8 mouse cellular contexts compared by ENCODE assay signal in genomic region chr8:69791415-69792068, GRCm38 (mm10). TPM values are rescaled to one million over a fixed set of nuclear protein-coding genes. Genes with fewer than 3 reads are reported as not detected.
DNase-seq lines count a peak whose midpoint lies in the region; ATAC-seq and TF ChIP-seq lines count a peak whose summit lies in the region.

No protein-coding gene starts in this region.

- no peaks in the 10 kb centered on the region for H3K9me3 ChIP-seq in heart, embryonic 11.5 days (replicated peaks; ENCODE audit: control insufficient read depth, low read length)
- H3K9me3 ChIP-seq in ES-E14 (ENCODE audit: control insufficient read depth, insufficient read depth, low read depth, low read length), result no peaks in the 10 kb centered on the region
- H3K9me3 ChIP-seq in hindbrain, embryonic 12.5 days (replicated peaks), result no peaks in the 10 kb centered on the region
- H3K9me3 ChIP-seq in liver, embryonic 11.5 days (ENCODE audit: control insufficient read depth, low read length), result no peaks in the 10 kb centered on the region

- H3K36me3 ChIP-seq in heart, embryonic 11.5 days (ENCODE audit: control insufficient read depth, insufficient read depth, low read length), result peaks cover 14% of the 10 kb centered on the region
- peaks cover 32% of the 10 kb centered on the region for H3K36me3 ChIP-seq in ES-E14 (ENCODE audit: control insufficient read depth, insufficient read depth, low read length, poor library complexity, severe bottlenecking)
- peaks cover 31% of the 10 kb centered on the region for H3K36me3 ChIP-seq in hindbrain, embryonic 12.5 days
- H3K36me3 ChIP-seq in liver, embryonic 11.5 days (ENCODE audit: control insufficient read depth, insufficient read depth, low read length), result peaks cover 25% of the 10 kb centered on the region

- DNase-seq in heart, adult 8-10 months (ENCODE audit: low spot score), result no peak
- DNase-seq in ES-E14 (ENCODE audit: low read depth, low spot score), result no peak
- DNase-seq in embryo, embryonic 10.5 days (ENCODE audit: low spot score), result peak; percentile 56
- peak; percentile 69 for DNase-seq in liver, embryonic 11.5 days (ENCODE audit: low spot score)
- DNase-seq in naive thymus-derived CD4-positive, alpha-beta T cell, adult 2 months (ENCODE audit: low read depth), result peak; percentile 56
- DNase-seq in layer of hippocampus, adult 11-12 months (ENCODE audit: low spot score), result no peak

- in situ Hi-C loops in ES-E14 (cut with MboI; ENCODE audit: low sequenced_read_pairs in 2 of 2, unreplicated experiment in 2 of 2), result no loop called here

- ATAC-seq in heart, embryonic 11.5 days (replicated peaks; ENCODE audit: insufficient number of reproducible peaks, low FRiP score, low TSS enrichment), result peak; percentile 58
- peak; percentile 75 for ATAC-seq in hindbrain, embryonic 12.5 days (ENCODE audit: low FRiP score)
- peak; percentile 62 for ATAC-seq in liver, embryonic 11.5 days (replicated peaks; ENCODE audit: low FRiP score)

- peak overlapping the region; percentile 78 for H3K4me2 ChIP-seq in heart, embryonic 11.5 days
- H3K4me2 ChIP-seq in hindbrain, embryonic 12.5 days (replicated peaks), result peak overlapping the region; percentile 86
- peak overlapping the region; percentile 85 for H3K4me2 ChIP-seq in liver, embryonic 11.5 days

- peak overlapping the region; percentile 91 for H3K27ac ChIP-seq in heart, embryonic 11.5 days (ENCODE audit: low read depth, low read length)
- H3K27ac ChIP-seq in ES-E14 (ENCODE audit: insufficient read depth, low read depth, low read length, poor library complexity, severe bottlenecking), result peak overlapping the region; percentile 82
- H3K27ac ChIP-seq in hindbrain, embryonic 12.5 days, result peak overlapping the region; percentile 81
- H3K27ac ChIP-seq in liver, embryonic 11.5 days (ENCODE audit: low read depth, low read length), result peak overlapping the region; percentile 91

- peak overlapping the region; percentile 84 for H3K9ac ChIP-seq in heart, embryonic 11.5 days (ENCODE audit: low read depth, low read length)
- H3K9ac ChIP-seq in ES-E14 (ENCODE audit: insufficient read depth, low read depth, low read length, poor library complexity, severe bottlenecking), result peak overlapping the region; percentile 97
- peak overlapping the region; percentile 98 for H3K9ac ChIP-seq in hindbrain, embryonic 12.5 days
- H3K9ac ChIP-seq in liver, embryonic 11.5 days (ENCODE audit: low read depth, low read length), result peak overlapping the region; percentile 85

- H3K27me3 ChIP-seq in heart, embryonic 11.5 days (ENCODE audit: control insufficient read depth, insufficient read depth, low read length), result no peaks in the 10 kb centered on the region
- no peaks in the 10 kb centered on the region for H3K27me3 ChIP-seq in hindbrain, embryonic 12.5 days
- H3K27me3 ChIP-seq in liver, embryonic 11.5 days (replicated peaks; ENCODE audit: control insufficient read depth, insufficient read depth, low read length), result no peaks in the 10 kb centered on the region

- under 1% methylated on average over 48 of the region's 48 CpGs for WGBS in heart, embryonic 11.5 days (ENCODE audit: insufficient replicate concordance)
- WGBS in hindbrain, embryonic 12.5 days, result 1% methylated on average over 48 of the region's 48 CpGs
- 1% methylated on average over 48 of the region's 48 CpGs for WGBS in liver, embryonic 11.5 days

- H3K4me1 ChIP-seq in heart, embryonic 11.5 days (ENCODE audit: control insufficient read depth, insufficient read depth, low read length), result peaks cover 11% of the 10 kb centered on the region
- H3K4me1 ChIP-seq in ES-E14 (ENCODE audit: control insufficient read depth in 2 of 2, insufficient read depth in 2 of 2, low read length in 2 of 2, poor library complexity in 1 of 2), result peaks cover 4% of the 10 kb centered on the region in 2 experiments; a peak in 1 of 4 replicates
- peaks cover 22% of the 10 kb centered on the region for H3K4me1 ChIP-seq in hindbrain, embryonic 12.5 days
- peaks cover 22% of the 10 kb centered on the region for H3K4me1 ChIP-seq in liver, embryonic 11.5 days (replicated peaks; ENCODE audit: control insufficient read depth, insufficient read depth, low read length)

- peak overlapping the region; percentile 93 for H3K4me3 ChIP-seq in heart, embryonic 11.5 days (ENCODE audit: low read depth, low read length)
- peak overlapping the region; percentile 93 to 94 for H3K4me3 ChIP-seq in ES-E14 (ENCODE audit: insufficient read depth in 1 of 2, low read depth in 1 of 2, low read length in 2 of 2, poor library complexity in 1 of 2, severe bottlenecking in 1 of 2)
- peak overlapping the region; percentile 98 for H3K4me3 ChIP-seq in hindbrain, embryonic 12.5 days
- H3K4me3 ChIP-seq in liver, embryonic 11.5 days (ENCODE audit: low read depth, low read length), result peak overlapping the region; percentile 74

TF ChIP-seq in ES-E14, 5 proteins besides CTCF, POLR2A, EP300 and RAD21:
- TF ChIP-seq CHD2 (IDR thresholded peaks at IDR 0.05; ENCODE audit: low read depth, low read length) (no peak), HCFC1 (IDR thresholded peaks at IDR 0.05; ENCODE audit: borderline replicate concordance, insufficient read depth, low read length) (peak; percentile 8; the same call in 1 of the 2 replicates), ZC3H11A (IDR thresholded peaks at IDR 0.05; ENCODE audit: borderline replicate concordance, low read depth, low read length) (no peak), ZNF384 (IDR thresholded peaks at IDR 0.05; ENCODE audit: low read depth, low read length) (peak; percentile 53; the same call in 1 of the 2 replicates), MAFK (IDR thresholded peaks at IDR 0.05; ENCODE audit: insufficient read depth, low read depth, low read length) (no peak)

RNA-seq across cellular contexts. Expression of gene Zfp866, which starts 0.6 kb away (rescaled TPM):
- 19.1 and 20.0 TPM in 2 replicates for polyA plus RNA-seq in heart, embryonic 11.5 days (2014; fragmentation: Nextera tagmentation; extraction: Ambion mirVana)
- total RNA-seq in heart, adult 8-10 months (2022), result 10 to 100 TPM; 13.7 to 15.6 (median 15.0) TPM
- 19.1 and 21.6 TPM in 2 replicates for total RNA-seq in ES-E14 (2012; rRNA removed)
- polyA plus RNA-seq in hindbrain, embryonic 12.5 days (2016; fragmentation: Nextera tagmentation; extraction: Ambion mirVana), result 42.7 and 42.8 TPM in 2 replicates
- 21.3 and 21.7 TPM in 2 replicates for polyA plus RNA-seq in liver, embryonic 11.5 days (2014; fragmentation: Nextera tagmentation; extraction: Ambion mirVana)

RNA-seq across cellular contexts. Expression of gene Atp13a1, which starts 0.6 kb away (rescaled TPM):
- polyA plus RNA-seq in heart, embryonic 11.5 days (2014; fragmentation: Nextera tagmentation; extraction: Ambion mirVana), result 25.6 and 30.9 TPM in 2 replicates
- total RNA-seq in heart, adult 8-10 months (2022), result 10 to 100 TPM; 12.5 to 13.6 (median 13.4) TPM
- 123 and 193 TPM in 2 replicates for total RNA-seq in ES-E14 (2012; rRNA removed)
- polyA plus RNA-seq in hindbrain, embryonic 12.5 days (2016; fragmentation: Nextera tagmentation; extraction: Ambion mirVana), result 55.7 and 55.9 TPM in 2 replicates
- polyA plus RNA-seq in liver, embryonic 11.5 days (2014; fragmentation: Nextera tagmentation; extraction: Ambion mirVana), result 53.4 and 54.2 TPM in 2 replicates

RNA-seq across cellular contexts. Expression of gene Gm20422, which starts 16.9 kb away (rescaled TPM):
- polyA plus RNA-seq in heart, embryonic 11.5 days (2014; fragmentation: Nextera tagmentation; extraction: Ambion mirVana), result 1.8 TPM in 1 of 2 replicates, not detected in the other
- 1 to 10 TPM in 2 of 4 experiments, under 1 TPM in 1, not detected in 1; 0.57 to 1.9 (median 1.1) TPM for total RNA-seq in heart, adult 8-10 months (2022)
- total RNA-seq in ES-E14 (2012; rRNA removed), result not detected in 2 replicates
- 1.2 TPM in 1 of 2 replicates, not detected in the other for polyA plus RNA-seq in hindbrain, embryonic 12.5 days (2016; fragmentation: Nextera tagmentation; extraction: Ambion mirVana)
- polyA plus RNA-seq in liver, embryonic 11.5 days (2014; fragmentation: Nextera tagmentation; extraction: Ambion mirVana), result 0.57 and 0.70 TPM in 2 replicates

RNA-seq across cellular contexts. Expression of gene Gmip, which starts 16.9 kb away (rescaled TPM):
- polyA plus RNA-seq in heart, embryonic 11.5 days (2014; fragmentation: Nextera tagmentation; extraction: Ambion mirVana), result 5.2 and 7.8 TPM in 2 replicates
- total RNA-seq in heart, adult 8-10 months (2022), result 1 to 10 TPM; 4.1 to 6.9 (median 4.8) TPM
- 5.9 and 6.4 TPM in 2 replicates for total RNA-seq in ES-E14 (2012; rRNA removed)
- polyA plus RNA-seq in hindbrain, embryonic 12.5 days (2016; fragmentation: Nextera tagmentation; extraction: Ambion mirVana), result 17.9 and 23.3 TPM in 2 replicates
- 9.5 and 10.9 TPM in 2 replicates for polyA plus RNA-seq in liver, embryonic 11.5 days (2014; fragmentation: Nextera tagmentation; extraction: Ambion mirVana)

RNA-seq across cellular contexts. Expression of gene Lpar2, which starts 30.7 kb away (rescaled TPM):
- polyA plus RNA-seq in heart, embryonic 11.5 days (2014; fragmentation: Nextera tagmentation; extraction: Ambion mirVana), result 0.54 and 0.57 TPM in 2 replicates
- total RNA-seq in heart, adult 8-10 months (2022), result under 1 TPM in 3 of 4 experiments, not detected in 1; 0.22 to 0.31 (median 0.26) TPM
- total RNA-seq in ES-E14 (2012; rRNA removed), result 5.6 and 8.3 TPM in 2 replicates
- 0.57 and 0.70 TPM in 2 replicates for polyA plus RNA-seq in hindbrain, embryonic 12.5 days (2016; fragmentation: Nextera tagmentation; extraction: Ambion mirVana)
- 0.44 and 0.49 TPM in 2 replicates for polyA plus RNA-seq in liver, embryonic 11.5 days (2014; fragmentation: Nextera tagmentation; extraction: Ambion mirVana)

Comparison
In these comparisons a context has a peak if more than half of its experiments do, and no peak if none do; other contexts are left out.
1. DNase-seq: peak in embryo, embryonic 10.5 days (single experiment), liver, embryonic 11.5 days (single experiment) and naive thymus-derived CD4-positive, alpha-beta T cell, adult 2 months (single experiment); none in heart, adult 8-10 months (single experiment), ES-E14 (single experiment) and layer of hippocampus, adult 11-12 months (single experiment).
2. Peak in every context shown above with its lines, with median percentiles within 50 percentile points of each other: ATAC-seq, H3K27ac ChIP-seq, H3K4me2 ChIP-seq, H3K4me3 ChIP-seq and H3K9ac ChIP-seq.